Mouse (Mus musculus) heart, postnatal 0 days (tissue): ENCODE measurements around the gene Dync1h1.

Experiments used
- CTCF ChIP-seq: IDR thresholded peaks from 2 replicates; pipeline ENCODE4 v1.5.1; 2016; ENCODE audit warnings: antibody characterized with exemption, control low read depth, low read depth
- EP300 ChIP-seq: IDR thresholded peaks from 2 replicates; pipeline ENCODE4 v1.6.1; 2016; ENCODE audit warnings: antibody characterized with exemption, low read depth

GRCm38 (mm10) chr12:110590804-110591259, 10.4 kb upstream of the Dync1h1 start:
- TF ChIP-seq CTCF (no peak), EP300 (no peak)
